Mouse (Mus musculus): ENCODE data around the gene Dusp5. TPM values are rescaled to one million over a fixed set of nuclear protein-coding genes. Genes with fewer than 3 reads are reported as not detected.

The Dusp5 gene
- polyA plus RNA-seq, 1 experiment: 10.9 TPM

- DNase-seq (ENCODE audit: low read depth in 1 of 2, low spot score in 2 of 2): no peak
- Histone ChIP-seq H3K27me3 (ENCODE audit: control insufficient read depth, insufficient read depth, low read length) (no peaks in the 10 kb centered on the region), H3K27ac (ENCODE audit: insufficient read depth, low read length) (no peak overlapping the region), H3K4me1 (ENCODE audit: control insufficient read depth, insufficient read depth, insufficient read length) (peaks cover 2% of the 10 kb centered on the region; the same call in 1 of the 2 replicates), H3K4me3 (ENCODE audit: extremely low read depth, insufficient read depth, insufficient read length) (no peak overlapping the region), H3K36me3 (ENCODE audit: control insufficient read depth, insufficient read depth, low read length) (no peaks in the 10 kb centered on the region)
- 83% methylated on average over 14 of the region's 14 CpGs for WGBS
- TF ChIP-seq CTCF (IDR thresholded peaks at IDR 0.05; ENCODE audit: extremely low read depth, insufficient read depth, insufficient read length, insufficient replicate concordance): no peak
- TF ChIP-seq POLR2A (IDR thresholded peaks at IDR 0.05; ENCODE audit: low read depth, low read length): no peak
Observed at GRCm38 (mm10) chr19:53565565-53566277, 36.8 kb downstream of the Dusp5 start.

DNA sequence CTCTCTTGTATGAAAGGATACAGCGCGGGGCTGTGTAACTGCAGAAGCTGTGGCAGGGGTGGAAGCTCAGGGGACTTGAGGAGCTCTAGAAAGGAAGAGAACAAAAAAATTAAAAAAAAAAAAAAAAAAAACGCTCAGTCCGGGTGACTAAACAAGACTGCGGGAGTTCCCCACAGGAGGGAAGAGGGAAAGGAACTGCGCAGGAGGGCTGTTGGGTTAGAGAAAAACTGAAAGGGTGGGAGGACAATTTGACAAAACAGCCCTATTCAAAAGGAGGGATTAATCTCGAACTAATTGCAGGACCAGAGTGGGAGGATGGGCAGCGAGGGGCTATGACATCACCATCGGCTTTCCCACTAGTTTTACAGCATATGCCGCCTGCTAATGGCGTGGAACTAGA, 39.0 kb downstream of the Dusp5 start:
- WGBS: 27% methylated on average over 11 of the region's 11 CpGs
- Histone ChIP-seq H3K27ac (ENCODE audit: insufficient read depth, low read length) (no peak overlapping the region), H3K4me1 (ENCODE audit: control insufficient read depth, insufficient read depth, insufficient read length) (peaks cover 7% of the 10 kb centered on the region; the same call in 1 of the 2 replicates), H3K4me3 (ENCODE audit: extremely low read depth, insufficient read depth, insufficient read length) (no peak overlapping the region), H3K27me3 (ENCODE audit: control insufficient read depth, insufficient read depth, low read length) (no peaks in the 10 kb centered on the region), H3K36me3 (ENCODE audit: control insufficient read depth, insufficient read depth, low read length) (no peaks in the 10 kb centered on the region)
- no peak for DNase-seq (ENCODE audit: low read depth in 1 of 2, low spot score in 2 of 2)
- no peak for TF ChIP-seq CTCF (IDR thresholded peaks at IDR 0.05; ENCODE audit: extremely low read depth, insufficient read depth, insufficient read length, insufficient replicate concordance)
- no peak for TF ChIP-seq POLR2A (IDR thresholded peaks at IDR 0.05; ENCODE audit: low read depth, low read length)

- Histone ChIP-seq H3K4me3 (ENCODE audit: extremely low read depth, insufficient read depth, insufficient read length) (no peak overlapping the region), H3K27me3 (ENCODE audit: control insufficient read depth, insufficient read depth, low read length) (no peaks in the 10 kb centered on the region), H3K27ac (ENCODE audit: insufficient read depth, low read length) (no peak overlapping the region), H3K4me1 (ENCODE audit: control insufficient read depth, insufficient read depth, insufficient read length) (peaks cover 7% of the 10 kb centered on the region; the same call in 1 of the 2 replicates), H3K36me3 (ENCODE audit: control insufficient read depth, insufficient read depth, low read length) (no peaks in the 10 kb centered on the region)
- DNase-seq (ENCODE audit: low read depth in 1 of 2, low spot score in 2 of 2): no peak
- TF ChIP-seq CTCF (IDR thresholded peaks at IDR 0.05; ENCODE audit: extremely low read depth, insufficient read depth, insufficient read length, insufficient replicate concordance): no peak
- TF ChIP-seq POLR2A (IDR thresholded peaks at IDR 0.05; ENCODE audit: low read depth, low read length): no peak
- WGBS: 55% methylated on average over 3 of the region's 3 CpGs
Observed at GRCm38 (mm10) chr19:53568553-53568952, 39.6 kb downstream of the Dusp5 start.

- H3K4me3 ChIP-seq (ENCODE audit: extremely low read depth, insufficient read depth, insufficient read length): no peak overlapping the region
- DNase-seq (ENCODE audit: low read depth in 1 of 2, low spot score in 2 of 2): no peak
- H3K4me1 ChIP-seq (ENCODE audit: control insufficient read depth, insufficient read depth, insufficient read length): peaks cover 7% of the 10 kb centered on the region; the same call in 1 of the 2 replicates
- WGBS: 85% methylated on average over 4 of the region's 4 CpGs
- no peak overlapping the region for H3K27ac ChIP-seq (ENCODE audit: insufficient read depth, low read length)
- no peaks in the 10 kb centered on the region for H3K27me3 ChIP-seq (ENCODE audit: control insufficient read depth, insufficient read depth, low read length)
- TF ChIP-seq CTCF (IDR thresholded peaks at IDR 0.05; ENCODE audit: extremely low read depth, insufficient read depth, insufficient read length, insufficient replicate concordance) (no peak), POLR2A (IDR thresholded peaks at IDR 0.05; ENCODE audit: low read depth, low read length) (no peak)
- H3K36me3 ChIP-seq (ENCODE audit: control insufficient read depth, insufficient read depth, low read length): no peaks in the 10 kb centered on the region
Observed at GRCm38 (mm10) chr19:53571056-53571455, 42.1 kb downstream of the Dusp5 start.

GRCm38 (mm10) chr19:53571501-53572428, 42.9 kb downstream of the Dusp5 start:
- DNase-seq (ENCODE audit: low read depth in 1 of 2, low spot score in 2 of 2): peak in 1 of 2 experiments; percentile 15
- WGBS: 26% methylated on average over 18 of the region's 18 CpGs
- Histone ChIP-seq H3K4me3 (ENCODE audit: extremely low read depth, insufficient read depth, insufficient read length) (no peak overlapping the region), H3K27me3 (ENCODE audit: control insufficient read depth, insufficient read depth, low read length) (no peaks in the 10 kb centered on the region), H3K36me3 (ENCODE audit: control insufficient read depth, insufficient read depth, low read length) (no peaks in the 10 kb centered on the region), H3K27ac (ENCODE audit: insufficient read depth, low read length) (no peak overlapping the region), H3K4me1 (ENCODE audit: control insufficient read depth, insufficient read depth, insufficient read length) (peaks cover 7% of the 10 kb centered on the region; the same call in 1 of the 2 replicates)
- TF ChIP-seq POLR2A (IDR thresholded peaks at IDR 0.05; ENCODE audit: low read depth, low read length) (no peak), CTCF (IDR thresholded peaks at IDR 0.05; ENCODE audit: extremely low read depth, insufficient read depth, insufficient read length, insufficient replicate concordance) (no peak)

DNA sequence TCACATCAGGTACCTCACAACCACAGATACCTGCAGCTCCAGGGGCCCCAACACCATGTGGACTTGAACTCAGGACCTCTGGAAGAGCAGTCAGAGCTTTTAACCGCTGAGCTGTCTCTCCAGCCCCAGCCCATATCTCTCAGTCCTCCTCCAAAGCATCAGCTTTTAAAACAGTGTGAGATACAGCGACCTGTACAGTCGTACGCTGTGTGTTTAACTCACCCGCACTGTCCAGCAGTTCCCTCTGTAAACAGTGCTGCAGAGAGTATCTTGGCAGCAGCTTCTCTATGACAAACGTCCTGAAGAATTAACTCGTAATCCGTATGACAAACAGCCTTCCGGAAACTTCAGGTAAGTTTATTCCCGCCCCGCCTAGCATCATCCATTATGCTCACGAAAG, 43.7 kb downstream of the Dusp5 start:
- no peak for DNase-seq (ENCODE audit: low read depth in 1 of 2, low spot score in 2 of 2)
- TF ChIP-seq POLR2A (IDR thresholded peaks at IDR 0.05; ENCODE audit: low read depth, low read length) (no peak), CTCF (IDR thresholded peaks at IDR 0.05; ENCODE audit: extremely low read depth, insufficient read depth, insufficient read length, insufficient replicate concordance) (no peak)
- Histone ChIP-seq H3K27ac (ENCODE audit: insufficient read depth, low read length) (no peak overlapping the region), H3K36me3 (ENCODE audit: control insufficient read depth, insufficient read depth, low read length) (no peaks in the 10 kb centered on the region), H3K27me3 (ENCODE audit: control insufficient read depth, insufficient read depth, low read length) (no peaks in the 10 kb centered on the region), H3K4me1 (ENCODE audit: control insufficient read depth, insufficient read depth, insufficient read length) (peaks cover 7% of the 10 kb centered on the region; the same call in 1 of the 2 replicates), H3K4me3 (ENCODE audit: extremely low read depth, insufficient read depth, insufficient read length) (no peak overlapping the region)
- 91% methylated on average over 12 of the region's 12 CpGs for WGBS
